Mouse (Mus musculus): ENCODE data around the gene Pgls.

Gene Pgls

DNA sequence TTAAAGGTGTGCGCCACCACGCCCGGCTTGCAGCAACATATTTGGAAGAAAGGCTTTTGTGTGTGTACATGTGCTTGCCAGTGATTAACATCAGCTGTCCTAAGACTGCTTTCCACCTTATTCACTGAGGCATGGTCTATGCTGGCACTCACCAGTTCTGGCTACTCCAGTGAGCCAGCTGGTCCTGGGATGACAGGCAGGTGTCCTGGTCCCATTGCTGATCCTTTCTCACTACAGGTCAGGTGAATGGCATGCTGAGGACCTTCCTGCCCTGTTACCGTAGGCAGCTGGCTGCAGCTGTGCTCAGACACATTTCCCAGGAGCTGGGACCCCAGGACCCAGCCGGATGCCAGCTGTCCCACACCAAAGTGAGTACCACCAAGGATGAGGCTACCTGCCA lies 6.9 kb downstream of the Pgls start:
- in situ Hi-C loops (cut with MboI, MseI): no loop called here

GRCm38 (mm10) chr8:71601939-71602665 lies 10.1 kb downstream of the Pgls start:
- in situ Hi-C loops (cut with MboI, MseI): no loop called here

DNA sequence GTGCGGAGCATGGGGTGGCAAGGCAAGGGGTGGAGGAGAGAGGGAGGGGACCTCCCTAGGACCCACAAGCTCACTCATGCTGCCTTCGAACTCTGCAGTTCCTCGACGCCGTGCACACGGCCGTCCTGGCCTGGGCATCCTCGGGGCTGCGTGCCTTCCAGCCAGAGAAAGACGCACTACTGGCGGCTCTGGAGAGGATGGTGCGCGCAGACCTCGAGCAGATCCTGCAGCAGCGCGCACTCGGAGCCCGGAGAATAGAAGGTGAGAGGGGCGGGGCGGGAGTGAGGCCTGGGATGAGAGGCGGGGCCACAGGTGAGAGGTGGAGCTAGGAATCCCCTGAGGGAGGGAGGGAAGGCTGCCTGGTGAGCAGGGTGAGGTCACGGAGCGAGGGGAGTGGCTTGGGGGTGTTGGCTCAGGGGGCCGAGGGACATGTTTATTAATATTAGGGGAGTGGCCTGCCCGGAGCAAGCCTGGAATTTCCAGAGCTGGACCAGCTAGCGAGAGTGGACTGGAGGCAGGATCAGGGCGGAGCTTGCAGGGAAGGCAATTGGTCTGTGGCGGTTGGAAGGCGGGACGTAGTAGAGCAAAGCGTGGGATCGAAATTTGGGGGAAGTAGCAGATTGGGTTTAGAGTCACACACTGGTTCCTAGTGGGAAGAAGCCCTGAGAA lies 10.8 kb downstream of the Pgls start:
- in situ Hi-C loops (cut with MboI, MseI): no loop called here

- in situ Hi-C loops (cut with MboI, MseI): no loop called here
Measured at GRCm38 (mm10) chr8:71604021-71604420, 12.0 kb downstream of the Pgls start.

DNA sequence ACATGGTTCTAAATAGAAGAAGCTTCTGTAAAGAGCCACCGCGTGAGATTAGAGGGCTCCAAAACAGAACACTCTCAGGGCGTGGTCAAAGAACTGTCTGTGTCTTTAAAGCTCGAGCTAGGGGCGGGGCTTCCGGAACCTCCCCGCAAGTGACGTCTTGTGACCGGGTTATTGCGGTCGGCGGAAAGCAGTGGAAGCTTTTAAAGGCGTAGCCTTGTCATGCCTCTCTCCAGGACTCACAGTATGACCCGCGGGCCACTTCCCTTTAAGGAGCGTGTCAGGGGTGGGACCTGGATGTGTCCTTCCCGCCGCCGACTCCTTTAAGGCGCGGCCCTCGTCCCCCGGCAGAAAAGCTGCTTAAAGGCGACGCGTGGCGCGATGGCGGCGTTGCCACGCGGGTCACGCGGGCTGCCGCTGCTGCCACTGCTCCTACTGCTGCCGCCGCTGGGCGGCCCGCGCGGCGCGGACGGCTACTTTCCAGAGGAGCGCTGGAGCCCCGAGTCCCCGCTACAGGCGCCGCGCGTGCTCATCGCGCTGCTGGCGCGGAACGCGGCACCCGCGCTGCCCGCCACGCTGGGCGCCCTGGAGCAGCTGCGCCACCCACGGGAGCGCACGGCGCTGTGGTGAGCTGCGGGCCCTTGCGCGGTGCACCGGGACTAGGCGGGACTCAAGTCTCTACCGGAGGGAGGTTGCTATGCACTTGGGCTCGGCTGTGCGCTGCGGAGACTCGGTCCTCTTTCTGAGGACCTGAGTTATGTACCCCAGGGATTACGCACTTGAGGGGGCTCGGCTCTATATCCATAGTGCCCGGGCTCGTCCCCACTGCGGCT lies 19.1 kb downstream of the Pgls start, which contains the start of gene Colgalt1:
TSS of gene Colgalt1 (plus strand) at position 177 of the 830 bp plus-strand sequence.
- in situ Hi-C loops (cut with MboI, MseI): loop anchor here (10.0 kb wide), 1 partner anchor 1626 kb away; no protein-coding TSS in a partner anchor

- in situ Hi-C loops (cut with MboI, MseI): loop anchor here (10.0 kb wide), 1 partner anchor 1627 kb away; no protein-coding TSS in a partner anchor
Measured at GRCm38 (mm10) chr8:71612141-71612540, 20.2 kb downstream of the Pgls start.

DNA sequence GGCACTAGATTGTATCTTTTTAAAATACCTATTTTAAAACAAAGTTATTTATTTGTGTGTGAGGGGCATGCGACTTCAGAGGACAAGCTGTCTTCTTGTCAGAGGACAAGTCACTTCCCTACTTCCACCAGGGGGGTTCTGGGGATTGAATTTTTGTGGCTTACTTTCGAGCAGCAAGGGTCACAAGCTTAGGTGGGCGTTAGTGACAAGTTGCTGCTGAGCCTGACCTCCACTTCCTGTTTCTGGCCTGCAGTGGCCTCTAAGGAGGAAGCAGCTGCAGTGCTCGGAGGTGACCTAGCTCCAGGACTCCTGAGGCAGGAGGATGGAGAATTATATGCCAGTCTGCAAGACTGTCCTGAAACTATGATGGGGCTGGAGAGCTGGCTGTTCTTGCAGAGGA lies 21.4 kb downstream of the Pgls start:
- in situ Hi-C loops (cut with MboI, MseI): loop anchor here (10.0 kb wide), 1 partner anchor 1629 kb away; no protein-coding TSS in a partner anchor

DNA sequence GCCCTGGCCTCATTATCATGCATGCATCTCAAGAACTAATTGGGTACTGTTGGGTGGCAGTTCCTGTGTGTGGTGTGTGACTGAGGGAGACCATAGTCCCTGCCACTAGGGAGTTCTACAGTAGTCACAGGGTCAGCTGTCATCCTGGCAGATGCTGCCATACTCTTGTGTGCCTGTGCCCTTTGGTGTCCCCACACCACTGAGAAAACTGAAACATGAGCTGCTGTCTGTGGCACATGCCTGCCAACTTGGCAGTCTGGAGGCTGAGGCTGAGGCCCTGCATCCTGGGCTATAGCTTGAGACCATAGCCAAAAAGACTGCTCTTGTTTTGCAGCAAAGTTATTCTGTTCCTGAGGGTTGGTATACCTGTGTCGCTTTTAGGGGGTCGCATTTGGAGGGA lies 27.8 kb downstream of the Pgls start:
- in situ Hi-C loops (cut with MboI, MseI): loop anchor here (10.0 kb wide), 1 partner anchor 1635 kb away; no protein-coding TSS in a partner anchor

GRCm38 (mm10) chr8:71625088-71625487 lies 33.1 kb downstream of the Pgls start:
- in situ Hi-C loops (cut with MboI, MseI): no loop called here

- in situ Hi-C loops (cut with MboI, MseI): no loop called here
Measured at GRCm38 (mm10) chr8:71626753-71627152, 34.8 kb downstream of the Pgls start.

DNA sequence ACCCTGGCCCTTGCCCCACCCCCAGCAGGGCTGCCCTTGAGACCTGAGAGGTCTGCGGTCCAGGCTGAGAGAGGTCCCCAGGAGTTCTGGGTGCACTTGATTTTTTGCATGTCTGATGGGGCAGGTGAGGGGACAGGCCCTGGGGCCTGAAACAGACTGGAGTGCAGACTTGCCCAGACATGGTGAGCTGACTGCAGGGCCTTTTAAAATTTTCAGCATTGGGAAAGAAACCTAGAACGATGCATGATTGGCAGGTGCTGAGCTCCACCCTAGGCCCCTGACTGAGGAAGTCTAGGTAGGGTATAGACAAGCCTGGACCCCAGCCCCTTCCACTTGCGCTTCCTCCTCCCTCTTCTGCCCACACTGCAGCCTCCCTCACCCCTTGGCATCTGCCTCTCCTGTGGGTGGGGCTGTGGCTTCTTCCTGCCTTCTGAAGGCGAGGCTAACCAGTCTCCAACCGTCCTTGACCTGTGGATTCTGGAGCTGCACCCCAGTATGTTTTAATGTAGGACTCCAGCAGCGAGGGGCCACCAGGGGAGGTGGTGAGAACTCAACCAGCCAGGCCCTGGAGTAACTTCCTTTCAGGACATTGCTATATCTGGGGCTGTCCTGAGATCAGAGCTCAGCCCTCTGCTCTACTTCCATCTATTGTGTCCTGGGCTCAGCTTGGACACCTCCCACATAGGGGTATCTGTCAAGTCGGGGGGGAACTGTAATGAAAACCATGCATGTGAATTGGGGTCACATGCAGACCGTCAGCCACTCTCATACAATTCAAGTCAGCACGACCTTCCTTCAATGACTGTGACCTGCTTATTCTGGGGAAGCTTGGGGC lies 35.5 kb downstream of the Pgls start:
- in situ Hi-C loops (cut with MboI, MseI): no loop called here

DNA sequence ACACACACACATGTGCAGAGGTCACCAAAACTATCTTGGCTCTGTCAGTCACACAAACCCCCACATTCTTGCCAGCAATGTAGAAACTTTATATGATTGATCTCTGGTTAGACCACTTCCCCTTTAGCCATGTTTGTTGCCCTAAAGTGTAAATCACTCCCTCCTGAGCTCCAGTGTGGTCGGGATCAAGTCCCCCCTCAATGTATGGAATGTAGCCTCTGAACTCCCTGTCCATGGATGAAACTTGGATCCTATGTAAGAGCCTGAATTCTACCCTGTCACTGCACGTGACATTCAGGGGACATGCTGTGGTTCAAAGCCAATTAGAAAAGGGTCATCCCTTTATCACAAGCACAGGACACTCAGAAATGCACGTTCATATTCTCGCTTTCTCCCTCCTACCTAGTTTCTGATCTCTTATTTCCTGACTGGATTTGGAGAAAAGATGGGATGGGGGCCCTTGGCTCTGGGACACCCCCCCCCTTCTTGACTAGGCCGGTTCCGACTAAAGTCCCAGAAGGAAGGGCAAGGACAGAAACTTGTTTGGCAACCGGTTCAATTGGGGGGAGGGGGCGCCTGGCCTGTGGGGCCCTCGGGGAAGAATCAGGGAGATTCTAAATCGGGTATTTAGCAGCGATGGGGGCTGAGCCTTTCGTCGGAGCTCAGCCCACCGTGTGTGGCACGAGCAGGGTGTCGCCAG lies 36.6 kb downstream of the Pgls start:
- in situ Hi-C loops (cut with MboI, MseI): no loop called here

DNA sequence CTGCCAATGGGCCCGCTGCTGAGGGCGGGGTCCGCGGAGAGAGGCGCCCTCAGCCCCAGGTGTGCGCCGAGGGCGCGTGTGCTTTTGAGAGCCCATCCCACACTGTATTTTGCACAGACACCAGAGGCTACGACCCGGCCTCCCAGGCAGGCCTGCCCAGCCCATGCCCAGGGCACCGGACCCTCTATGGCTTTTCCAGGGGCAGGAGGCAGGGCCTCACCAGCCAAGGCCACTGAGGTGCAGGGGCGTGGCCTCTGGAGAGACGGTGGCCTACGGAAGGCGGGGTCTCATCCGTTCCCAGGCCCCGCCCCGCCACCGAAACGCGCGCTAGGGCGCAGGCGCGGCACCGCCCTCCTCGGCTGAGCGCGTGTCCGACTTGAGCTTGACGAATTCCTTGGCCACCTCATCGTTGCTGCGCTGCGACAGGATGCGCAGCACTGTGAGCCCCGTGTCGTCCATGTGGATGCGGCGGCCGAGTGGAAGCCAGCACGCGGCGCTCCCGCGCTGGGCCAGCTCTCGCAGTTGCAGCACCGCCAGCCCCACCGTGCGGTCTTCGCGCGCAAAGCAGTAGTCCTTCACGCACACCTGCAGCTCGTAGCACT lies 37.2 kb downstream of the Pgls start:
- in situ Hi-C loops (cut with MboI, MseI): no loop called here

- in situ Hi-C loops (cut with MboI, MseI): loop anchor here (5.0 kb wide), 1 partner anchor 67 kb away; no protein-coding TSS in a partner anchor
Measured at GRCm38 (mm10) chr8:71629781-71630212, 37.8 kb downstream of the Pgls start.

GRCm38 (mm10) chr8:71630761-71631160 lies 38.8 kb downstream of the Pgls start:
- in situ Hi-C loops (cut with MboI, MseI): loop anchor here (5.0 kb wide), 1 partner anchor 68 kb away; no protein-coding TSS in a partner anchor

GRCm38 (mm10) chr8:71631897-71632296 lies 39.9 kb downstream of the Pgls start:
- in situ Hi-C loops (cut with MboI, MseI): loop anchor here (5.0 kb wide), 1 partner anchor 70 kb away; no protein-coding TSS in a partner anchor

GRCm38 (mm10) chr8:71633164-71633563 lies 41.2 kb downstream of the Pgls start:
- in situ Hi-C loops (cut with MboI, MseI): loop anchor here (5.0 kb wide), 1 partner anchor 71 kb away; no protein-coding TSS in a partner anchor

DNA sequence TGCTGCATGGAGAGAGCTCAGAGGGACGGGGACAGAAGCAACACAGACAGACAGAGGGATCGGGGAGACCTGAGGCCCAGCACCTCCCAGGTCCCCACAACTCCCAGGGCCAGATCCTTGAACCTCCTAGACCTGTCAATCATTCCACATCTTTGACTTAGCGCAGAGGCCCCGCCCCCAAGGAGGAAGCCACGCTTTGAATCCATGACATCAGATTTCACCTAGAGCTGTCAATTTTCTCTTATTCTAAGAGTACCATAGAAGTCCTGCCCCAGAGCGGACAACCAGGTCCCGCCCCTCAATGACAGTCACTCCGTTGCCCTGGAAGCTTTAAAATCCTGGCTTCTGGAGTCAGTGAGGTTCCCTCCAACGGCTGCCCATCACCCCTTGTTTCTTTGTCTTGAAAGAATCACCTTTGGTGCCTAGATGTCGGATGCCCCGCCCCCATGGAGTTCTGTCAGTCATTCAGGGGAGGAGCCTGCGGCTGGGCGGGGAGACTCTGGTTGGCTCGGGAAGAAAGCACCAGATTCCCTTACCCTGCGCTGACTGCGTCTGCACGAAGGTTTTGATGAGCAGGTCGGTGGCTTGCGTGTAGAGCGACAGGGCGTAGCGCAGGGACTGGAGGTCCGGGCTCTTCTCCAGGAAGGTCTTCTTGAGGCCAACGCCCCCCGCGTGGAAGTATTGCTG lies 42.1 kb downstream of the Pgls start:
- in situ Hi-C loops (cut with MboI, MseI): loop anchor here (5.0 kb wide), 1 partner anchor 72 kb away; no protein-coding TSS in a partner anchor

Measured in regulatory T cell (primary cell).